Mouse (Mus musculus) heart, embryonic 11.5 days (tissue): Measurements from ENCODE around the gene Cuedc1. TPM values are rescaled to one million over a fixed set of nuclear protein-coding genes. Genes with fewer than 3 reads are reported as not detected.
A peak's percentile ranks its signal among the peaks of the same experiment; 100 is the strongest.

ENCODE experiments used
- ATAC-seq: fragments of 200-750 bp; cut with Nextera tagmentation; replicated peaks from 2 replicates; pipeline ENCODE4 v1.8.0; 2017; ENCODE audit warnings: moderate library complexity; ENCODE audit not compliant: insufficient number of reproducible peaks, low FRiP score, low TSS enrichment
- H3K27ac ChIP-seq: fragments of 300-500 bp; sonication (generic); 2 replicates; pipeline ENCODE4 v1.5.1; 2014; ENCODE audit warnings: mild to moderate bottlenecking, low read depth, low read length
- H3K27me3 ChIP-seq: fragments of 300-500 bp; sonication (generic); 2 replicates; pipeline ENCODE4 v1.6.1; 2014; ENCODE audit warnings: mild to moderate bottlenecking, low read length, mixed read lengths; ENCODE audit not compliant: control insufficient read depth, insufficient read depth
- H3K36me3 ChIP-seq: fragments of 300-500 bp; sonication (generic); 2 replicates; pipeline ENCODE4 v1.6.1; 2014; ENCODE audit warnings: mild to moderate bottlenecking, low read length, moderate library complexity, mixed read lengths; ENCODE audit not compliant: control insufficient read depth, insufficient read depth
- H3K4me1 ChIP-seq: fragments of 300-500 bp; sonication (generic); 2 replicates; pipeline ENCODE4 v1.6.1; 2014; ENCODE audit warnings: low read length; ENCODE audit not compliant: control insufficient read depth, insufficient read depth
- H3K4me2 ChIP-seq: fragments of 300-500 bp; sonication (generic); 2 replicates; pipeline ENCODE4 v1.6.1; 2014; ENCODE audit warnings: mild to moderate bottlenecking, moderate library complexity
- H3K4me3 ChIP-seq: fragments of 300-500 bp; sonication (generic); 2 replicates; pipeline ENCODE4 v1.5.1; 2014; ENCODE audit warnings: low read depth, low read length
- H3K9ac ChIP-seq: fragments of 300-500 bp; sonication (generic); 2 replicates; pipeline ENCODE4 v1.6.1; 2014; ENCODE audit warnings: mild to moderate bottlenecking, low read depth, low read length, moderate library complexity
- H3K9me3 ChIP-seq: fragments of 300-500 bp; sonication (generic); replicated peaks from 2 replicates; pipeline ENCODE4 v1.6.1; 2016; ENCODE audit warnings: low read length; ENCODE audit not compliant: control insufficient read depth
- whole genome bisulfite sequencing: fragments of 180-500 bp; shearing (Covaris S2); extraction: QIAGEN DNeasy Blood & Tissue Kit; methylation state at CpG from one replicate; pipeline ENCODE4 v1.1.7; 2014; ENCODE audit not compliant: insufficient replicate concordance; 5-methylcytosine and 5-hydroxymethylcytosine counted together
- polyA plus RNA-seq: library from polyadenylated mRNA; unstranded; fragments of >200 nt; fragmentation: Nextera tagmentation; extraction: Ambion mirVana; gene quantifications from 2 replicates; pipeline ENCODE4 v1.2.1, GENCODE M21; 2014

Cuedc1 gene
- polyA plus RNA-seq, 1 experiment from 2014 or later: 11.7 TPM

- Histone ChIP-seq H3K4me1 (peaks cover 35% of the 10 kb centered on the region), H3K4me2 (no peak overlapping the region), H3K9ac (no peak overlapping the region), H3K27ac (no peak overlapping the region), H3K4me3 (no peak overlapping the region), H3K27me3 (no peaks in the 10 kb centered on the region), H3K9me3 (no peaks in the 10 kb centered on the region), H3K36me3 (no peaks in the 10 kb centered on the region)
- WGBS: 74% methylated on average over 3 of the region's 3 CpGs
- ATAC-seq: no peak
These were observed 72.7 kb downstream of the Cuedc1 start for GRCm38 (mm10) chr11:88170606-88171005.

GRCm38 (mm10) chr11:88171876-88172442 is 74.1 kb downstream of the Cuedc1 start:
- H3K36me3 ChIP-seq: no peaks in the 10 kb centered on the region
- ATAC-seq: no peak
- H3K4me2 ChIP-seq: no peak overlapping the region
- WGBS: 64% methylated on average over 15 of the region's 15 CpGs
- no peak overlapping the region for H3K4me3 ChIP-seq
- H3K4me1 ChIP-seq: peaks cover 27% of the 10 kb centered on the region
- peak overlapping the region; percentile 28 for H3K9ac ChIP-seq
- no peaks in the 10 kb centered on the region for H3K9me3 ChIP-seq
- peak overlapping the region; percentile 74; the same call in 1 of the 2 replicates for H3K27ac ChIP-seq
- no peaks in the 10 kb centered on the region for H3K27me3 ChIP-seq

GRCm38 (mm10) chr11:88172601-88173325 is 74.9 kb downstream of the Cuedc1 start:
- Histone ChIP-seq H3K9me3 (no peaks in the 10 kb centered on the region), H3K27me3 (no peaks in the 10 kb centered on the region), H3K4me1 (peaks cover 27% of the 10 kb centered on the region), H3K4me2 (peak overlapping the region; percentile 23; the same call in 1 of the 2 replicates), H3K9ac (no peak overlapping the region), H3K27ac (peak overlapping the region; percentile 74), H3K36me3 (no peaks in the 10 kb centered on the region), H3K4me3 (no peak overlapping the region)
- 13% methylated on average over 10 of the region's 10 CpGs for WGBS
- peak; percentile 41; the same call in 1 of the 2 replicates for ATAC-seq

- no peaks in the 10 kb centered on the region for H3K27me3 ChIP-seq
- WGBS: 8% methylated on average over 9 of the region's 9 CpGs
- no peaks in the 10 kb centered on the region for H3K36me3 ChIP-seq
- H3K4me3 ChIP-seq: no peak overlapping the region
- no peak overlapping the region for H3K9ac ChIP-seq
- peak overlapping the region; percentile 23; the same call in 1 of the 2 replicates for H3K4me2 ChIP-seq
- peak overlapping the region; percentile 74 for H3K27ac ChIP-seq
- ATAC-seq: 0 out of 2 replicates have a peak, but pooled peaks have one; percentile 46
- H3K4me1 ChIP-seq: peaks cover 27% of the 10 kb centered on the region
- no peaks in the 10 kb centered on the region for H3K9me3 ChIP-seq
These were observed 75.6 kb downstream of the Cuedc1 start for GRCm38 (mm10) chr11:88173386-88174025.

GRCm38 (mm10) chr11:88180467-88180958 is 82.7 kb downstream of the Cuedc1 start:
- WGBS: 16% methylated on average over 6 of the region's 6 CpGs

GRCm38 (mm10) chr11:88180959-88181619 is 83.2 kb downstream of the Cuedc1 start:
- Histone ChIP-seq H3K4me1 (peaks cover 26% of the 10 kb centered on the region), H3K27ac (peak overlapping the region; percentile 91), H3K4me2 (peak overlapping the region; percentile 50), H3K9ac (peak overlapping the region; percentile 40), H3K36me3 (peaks cover 6% of the 10 kb centered on the region; the same call in 1 of the 2 replicates), H3K27me3 (0 out of 2 replicates have a peak, but pooled peaks cover 3% of the 10 kb centered on the region), H3K4me3 (0 out of 2 replicates have a peak overlapping the region, but pooled peaks have one; percentile 1), H3K9me3 (no peaks in the 10 kb centered on the region)
- WGBS: 3% methylated on average over 16 of the region's 16 CpGs
- ATAC-seq: peak; percentile 83

More at GRCm38 (mm10) chr11:88180467-88180958, 82.7 kb downstream of the Cuedc1 start:
- H3K27me3 ChIP-seq: 0 out of 2 replicates have a peak, but pooled peaks cover 3% of the 10 kb centered on the region
- H3K27ac ChIP-seq: peak overlapping the region; percentile 91
- peak overlapping the region; percentile 40; the same call in 1 of the 2 replicates for H3K9ac ChIP-seq
- H3K4me2 ChIP-seq: peak overlapping the region; percentile 50
- no peak for ATAC-seq
- peaks cover 6% of the 10 kb centered on the region; the same call in 1 of the 2 replicates for H3K36me3 ChIP-seq
- no peak overlapping the region for H3K4me3 ChIP-seq
- H3K9me3 ChIP-seq: no peaks in the 10 kb centered on the region
- peaks cover 26% of the 10 kb centered on the region for H3K4me1 ChIP-seq

GRCm38 (mm10) chr11:88184632-88185180 is 86.8 kb downstream of the Cuedc1 start:
- no peak overlapping the region for H3K9ac ChIP-seq
- ATAC-seq: no peak
- 0 out of 2 replicates have a peak, but pooled peaks cover 3% of the 10 kb centered on the region for H3K27me3 ChIP-seq
- H3K4me1 ChIP-seq: peaks cover 42% of the 10 kb centered on the region
- 77% methylated on average over 17 of the region's 17 CpGs for WGBS
- no peak overlapping the region for H3K4me2 ChIP-seq
- no peak overlapping the region for H3K27ac ChIP-seq
- H3K36me3 ChIP-seq: peaks cover 6% of the 10 kb centered on the region; the same call in 1 of the 2 replicates
- H3K9me3 ChIP-seq: no peaks in the 10 kb centered on the region
- no peak overlapping the region for H3K4me3 ChIP-seq
